Mouse (Mus musculus): ENCODE results near the gene Fstl4. TPM values are rescaled to one million over a fixed set of nuclear protein-coding genes. Genes with fewer than 3 reads are reported as not detected.

The Fstl4 gene
- total and polyA plus RNA-seq, 2 experiments from 2014 or later: 7.4 to 8.1 TPM

- Histone ChIP-seq H3K9ac (no peak overlapping the region), H3K27ac (ENCODE audit: low read depth, low read length) (no peak overlapping the region), H3K9me3 (ENCODE audit: low read length) (no peaks in the 10 kb centered on the region), H3K36me3 (ENCODE audit: insufficient read depth) (no peaks in the 10 kb centered on the region), H3K27me3 (ENCODE audit: insufficient read depth, low read length) (no peaks in the 10 kb centered on the region), H3K4me2 (ENCODE audit: low read depth) (no peak overlapping the region), H3K4me1 (ENCODE audit: insufficient read depth) (no peaks in the 10 kb centered on the region), H3K4me3 (ENCODE audit: low read depth, low read length) (no peak overlapping the region)
- WGBS: 21% methylated on average over 6 of the region's 6 CpGs
- DNase-seq (no peak), ATAC-seq (no peak)
- no peak for TF ChIP-seq CTCF (IDR thresholded peaks at IDR 0.05; ENCODE audit: low read depth)
Observed at GRCm38 (mm10) chr11:52747766-52748456, 16.5 kb upstream of the Fstl4 start.

GRCm38 (mm10) chr11:52749988-52750387 lies 14.4 kb upstream of the Fstl4 start:
- no peak for DNase-seq
- no peaks in the 10 kb centered on the region for H3K36me3 ChIP-seq (ENCODE audit: insufficient read depth)
- H3K27me3 ChIP-seq (ENCODE audit: insufficient read depth, low read length): no peaks in the 10 kb centered on the region
- H3K9ac ChIP-seq: no peak overlapping the region
- H3K4me1 ChIP-seq (ENCODE audit: insufficient read depth): no peaks in the 10 kb centered on the region
- no peak overlapping the region for H3K27ac ChIP-seq (ENCODE audit: low read depth, low read length)
- no peak overlapping the region for H3K4me2 ChIP-seq (ENCODE audit: low read depth)
- no peaks in the 10 kb centered on the region for H3K9me3 ChIP-seq (ENCODE audit: low read length)
- ATAC-seq: no peak
- WGBS: 93% methylated on average over 6 of the region's 6 CpGs
- TF ChIP-seq CTCF (IDR thresholded peaks at IDR 0.05; ENCODE audit: low read depth): no peak
- no peak overlapping the region for H3K4me3 ChIP-seq (ENCODE audit: low read depth, low read length)

- DNase-seq: no peak
- Histone ChIP-seq H3K4me3 (ENCODE audit: low read depth, low read length) (no peak overlapping the region), H3K27ac (ENCODE audit: low read depth, low read length) (no peak overlapping the region), H3K36me3 (ENCODE audit: insufficient read depth) (no peaks in the 10 kb centered on the region), H3K9ac (no peak overlapping the region), H3K9me3 (ENCODE audit: low read length) (no peaks in the 10 kb centered on the region), H3K27me3 (ENCODE audit: insufficient read depth, low read length) (no peaks in the 10 kb centered on the region), H3K4me1 (ENCODE audit: insufficient read depth) (no peaks in the 10 kb centered on the region), H3K4me2 (ENCODE audit: low read depth) (no peak overlapping the region)
- TF ChIP-seq CTCF (IDR thresholded peaks at IDR 0.05; ENCODE audit: low read depth): no peak
- no peak for ATAC-seq
- WGBS: 83% methylated on average over 12 of the region's 12 CpGs
Observed at GRCm38 (mm10) chr11:52752524-52752923, 11.9 kb upstream of the Fstl4 start.

DNA sequence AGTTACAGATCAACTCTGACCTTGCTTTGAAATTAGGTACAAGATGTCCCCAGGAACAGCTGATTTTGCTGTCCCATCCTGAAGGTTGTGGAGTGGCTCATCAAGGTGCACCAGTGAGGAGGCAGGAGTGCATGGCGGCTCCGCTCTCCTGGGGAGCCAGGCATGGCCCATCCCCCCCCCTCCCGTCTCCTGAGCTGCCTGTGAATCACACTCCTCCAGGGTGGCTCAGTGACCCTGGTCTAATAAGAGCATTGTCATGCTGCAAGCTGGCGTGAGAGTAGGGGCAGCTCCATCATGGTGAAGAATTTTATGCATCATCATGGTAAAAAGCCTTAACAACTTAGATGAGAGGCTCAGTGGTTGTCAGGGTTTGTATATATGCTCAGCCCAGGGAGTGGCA lies 11.2 kb upstream of the Fstl4 start:
- no peak overlapping the region for H3K4me3 ChIP-seq (ENCODE audit: low read depth, low read length)
- DNase-seq (no peak), ATAC-seq (no peak)
- 42% methylated on average over 4 of the region's 4 CpGs for WGBS
- no peak for TF ChIP-seq CTCF (IDR thresholded peaks at IDR 0.05; ENCODE audit: low read depth)
- no peaks in the 10 kb centered on the region for H3K4me1 ChIP-seq (ENCODE audit: insufficient read depth)
- H3K27ac ChIP-seq (ENCODE audit: low read depth, low read length): no peak overlapping the region
- H3K4me2 ChIP-seq (ENCODE audit: low read depth): no peak overlapping the region
- H3K36me3 ChIP-seq (ENCODE audit: insufficient read depth): no peaks in the 10 kb centered on the region
- no peak overlapping the region for H3K9ac ChIP-seq
- H3K27me3 ChIP-seq (ENCODE audit: insufficient read depth, low read length): no peaks in the 10 kb centered on the region
- H3K9me3 ChIP-seq (ENCODE audit: low read length): no peaks in the 10 kb centered on the region

- Histone ChIP-seq H3K27ac (ENCODE audit: low read depth, low read length) (no peak overlapping the region), H3K27me3 (ENCODE audit: insufficient read depth, low read length) (peaks cover 9% of the 10 kb centered on the region), H3K9me3 (ENCODE audit: low read length) (no peaks in the 10 kb centered on the region), H3K36me3 (ENCODE audit: insufficient read depth) (no peaks in the 10 kb centered on the region), H3K4me3 (ENCODE audit: low read depth, low read length) (no peak overlapping the region), H3K9ac (no peak overlapping the region), H3K4me2 (ENCODE audit: low read depth) (no peak overlapping the region), H3K4me1 (ENCODE audit: insufficient read depth) (no peaks in the 10 kb centered on the region)
- ATAC-seq: no peak
- DNase-seq: no peak
- WGBS: 71% methylated on average over 1 of the region's 1 CpGs
- peak; percentile 38 for TF ChIP-seq CTCF (IDR thresholded peaks at IDR 0.05; ENCODE audit: low read depth)
Observed at GRCm38 (mm10) chr11:52761800-52762199, 2.6 kb upstream of the Fstl4 start.

DNA sequence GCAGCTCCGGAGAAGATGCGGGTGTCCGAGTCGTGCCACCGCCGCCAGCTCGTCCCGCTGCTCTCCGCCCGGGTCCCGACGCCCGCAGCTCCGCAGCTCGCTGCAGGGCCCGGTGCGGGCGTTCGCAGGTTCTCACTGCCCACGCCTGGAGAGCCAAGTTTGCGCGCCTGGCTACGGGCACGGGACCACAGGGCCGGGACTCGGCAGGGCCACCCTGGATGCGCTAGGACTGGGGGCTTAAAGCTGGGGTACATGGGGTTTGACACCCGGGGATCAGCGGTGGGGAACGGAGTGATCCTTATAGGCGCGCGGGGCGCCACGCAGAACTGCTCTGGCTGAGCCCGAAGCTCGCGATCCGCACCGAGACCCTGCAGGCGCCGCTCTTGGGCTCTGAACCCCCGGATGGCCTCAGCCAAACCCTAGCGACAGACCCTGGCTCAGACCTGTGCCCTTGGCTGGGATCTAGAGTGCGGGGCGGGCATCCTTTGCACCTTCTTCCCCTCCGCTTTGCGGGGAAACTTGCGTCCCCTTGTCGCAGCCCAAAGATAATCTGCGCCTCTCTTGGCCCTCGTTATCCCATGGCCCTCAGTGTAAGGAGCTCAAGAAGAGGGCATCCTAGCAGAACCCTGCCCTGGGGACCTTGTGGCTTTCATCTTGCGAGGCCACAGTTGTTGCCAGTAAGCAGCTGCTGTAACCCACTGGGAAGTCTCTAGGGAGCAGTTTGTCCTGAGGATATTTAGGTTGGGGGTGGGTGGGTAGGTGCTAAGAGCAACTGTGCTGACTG lies 652 bp downstream of the Fstl4 start:
- peaks cover 9% of the 10 kb centered on the region for H3K27me3 ChIP-seq (ENCODE audit: insufficient read depth, low read length)
- under 1% methylated on average over 53 of the region's 53 CpGs for WGBS
- peak; percentile 41 for DNase-seq

GRCm38 (mm10) chr11:52765678-52766254 lies 1.3 kb downstream of the Fstl4 start:
- peak; percentile 85 for TF ChIP-seq CTCF (IDR thresholded peaks at IDR 0.05; ENCODE audit: low read depth)
- ATAC-seq: peak; percentile 72
- Histone ChIP-seq H3K27me3 (ENCODE audit: insufficient read depth, low read length) (peaks cover 9% of the 10 kb centered on the region), H3K4me2 (ENCODE audit: low read depth) (peak overlapping the region; percentile 97), H3K36me3 (ENCODE audit: insufficient read depth) (no peaks in the 10 kb centered on the region), H3K9ac (peak overlapping the region; percentile 62; the same call in 1 of the 2 replicates), H3K9me3 (ENCODE audit: low read length) (no peaks in the 10 kb centered on the region), H3K4me3 (ENCODE audit: low read depth, low read length) (peak overlapping the region; percentile 56), H3K4me1 (ENCODE audit: insufficient read depth) (no peaks in the 10 kb centered on the region), H3K27ac (ENCODE audit: low read depth, low read length) (no peak overlapping the region)
- peak; percentile 80 for DNase-seq
- WGBS: 4% methylated on average over 21 of the region's 21 CpGs

More for the DNA sequence above, 652 bp downstream of the Fstl4 start:
- Histone ChIP-seq H3K4me1 (ENCODE audit: insufficient read depth) (no peaks in the 10 kb centered on the region), H3K36me3 (ENCODE audit: insufficient read depth) (no peaks in the 10 kb centered on the region), H3K9ac (peak overlapping the region; percentile 62), H3K4me2 (ENCODE audit: low read depth) (peak overlapping the region; percentile 97), H3K4me3 (ENCODE audit: low read depth, low read length) (peak overlapping the region; percentile 56), H3K9me3 (ENCODE audit: low read length) (no peaks in the 10 kb centered on the region), H3K27ac (ENCODE audit: low read depth, low read length) (no peak overlapping the region)
- ATAC-seq: peak; percentile 46
- no peak for TF ChIP-seq CTCF (IDR thresholded peaks at IDR 0.05; ENCODE audit: low read depth)
